Mouse (Mus musculus) thymus, adult 2 months (tissue): Measurements from ENCODE around the gene Stard8. TPM values are rescaled to one million over a fixed set of nuclear protein-coding genes. Genes with fewer than 3 reads are reported as not detected.

Experiments used
- DNase-seq: peaks from one replicate; pipeline ENCODE4 v3.0.0; 2021
- H3K27ac ChIP-seq: fragments of 200-500 bp; 2 replicates; pipeline ENCODE4 v1.5.1; 2012; ENCODE audit warnings: low read length, control low read depth; ENCODE audit not compliant: control insufficient read depth, insufficient read depth
- H3K27me3 ChIP-seq: fragments of 200-500 bp; 2 replicates; pipeline ENCODE4 v1.6.1; 2012; ENCODE audit warnings: mild to moderate bottlenecking, low read length, moderate library complexity, mixed read lengths; ENCODE audit not compliant: control insufficient read depth, insufficient read depth
- H3K36me3 ChIP-seq: fragments of 200-500 bp; 2 replicates; pipeline ENCODE4 v1.6.1; 2012; ENCODE audit warnings: mild to moderate bottlenecking, low read length, moderate library complexity; ENCODE audit not compliant: control insufficient read depth, insufficient read depth
- H3K4me1 ChIP-seq: fragments of 200-500 bp; replicated peaks from 2 replicates; pipeline ENCODE4 v1.6.1; 2012; ENCODE audit warnings: low read length; ENCODE audit not compliant: control insufficient read depth, insufficient read depth
- H3K4me3 ChIP-seq: fragments of 200-500 bp; 2 replicates; pipeline ENCODE4 v1.5.1; 2012; ENCODE audit warnings: mild to moderate bottlenecking, low read length, control low read depth, moderate library complexity; ENCODE audit not compliant: control insufficient read depth, insufficient read depth
- CTCF ChIP-seq: fragments of 200-500 bp; IDR thresholded peaks from 2 replicates; pipeline ENCODE4 v1.5.1; 2012; ENCODE audit warnings: mild to moderate bottlenecking, control low read depth, low read length, moderate library complexity, borderline replicate concordance; ENCODE audit not compliant: control insufficient read depth, poor library complexity, insufficient read depth; ENCODE audit errors: extremely low read depth
- POLR2A ChIP-seq: fragments of 200-500 bp; IDR thresholded peaks from 2 replicates; pipeline ENCODE4 v1.6.1; 2012; ENCODE audit warnings: mild to moderate bottlenecking, low read length, control low read depth, moderate library complexity; ENCODE audit not compliant: control insufficient read depth, poor library complexity, insufficient read depth; ENCODE audit errors: extremely low read depth
- WGBS: fragments of 180-500 bp; shearing (Covaris S2); methylation state at CpG from one replicate; pipeline ENCODE4 v1.1.7; 2018; 5-methylcytosine and 5-hydroxymethylcytosine counted together
- polyA plus RNA-seq: library from polyadenylated mRNA; depleted of rRNA; stranded (reverse); fragments of >200 nt; gene quantifications from 2 replicates; pipeline ENCODE4 v1.2.3, GENCODE M21; 2012

The Stard8 gene
- polyA plus RNA-seq, 1 experiment, result 10.1 TPM

DNA sequence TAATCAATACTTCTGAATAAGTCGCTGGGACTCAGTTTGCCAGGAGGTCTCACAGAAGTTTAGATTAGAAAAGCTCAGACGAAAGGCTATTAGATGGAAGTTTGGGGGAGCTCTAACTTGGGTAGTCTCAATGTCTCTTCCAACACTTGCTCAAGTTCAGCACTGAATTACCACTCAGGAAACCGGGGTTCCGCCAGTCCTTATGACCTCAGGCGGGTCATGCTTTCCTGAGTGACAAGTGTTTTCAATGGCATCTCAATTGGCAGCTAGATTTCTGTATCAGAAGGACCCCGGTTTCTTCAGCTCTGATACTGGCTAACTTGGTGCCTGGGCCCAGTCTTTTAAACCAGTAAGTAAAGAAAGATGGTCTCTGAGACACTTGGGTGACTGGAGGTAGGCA is 40.2 kb downstream of the Stard8 start:
- no peak for TF ChIP-seq CTCF
- TF ChIP-seq POLR2A, result no peak
- DNase-seq, result no peak
- Histone ChIP-seq H3K27ac (no peak overlapping the region), H3K4me3 (no peak overlapping the region; the same call in 1 of the 2 replicates), H3K27me3 (no peaks in the 10 kb centered on the region), H3K4me1 (peaks cover 3% of the 10 kb centered on the region), H3K36me3 (no peaks in the 10 kb centered on the region)
- 13% methylated on average over 6 of the region's 6 CpGs for WGBS

DNA sequence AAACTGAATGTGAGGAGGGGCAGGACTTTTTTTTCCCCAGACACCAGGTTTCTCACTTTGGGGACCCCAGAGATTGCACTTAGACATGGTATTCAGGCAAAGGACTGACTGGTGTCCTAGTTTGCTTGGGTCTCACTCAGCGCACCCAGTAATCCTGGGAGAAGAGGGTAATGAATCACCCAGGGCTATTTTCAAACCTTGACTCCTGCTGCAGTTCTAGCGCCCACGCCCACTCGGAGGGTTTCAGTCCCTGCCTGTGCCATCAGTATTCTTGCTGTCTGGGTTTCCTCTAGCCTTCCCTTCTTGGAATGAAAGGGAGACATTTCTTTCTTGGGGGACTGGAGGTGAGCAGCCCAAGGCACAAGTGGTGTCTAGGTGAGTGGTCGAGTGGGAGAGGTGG is 40.7 kb downstream of the Stard8 start:
- H3K36me3 ChIP-seq, result no peaks in the 10 kb centered on the region
- no peak overlapping the region for H3K27ac ChIP-seq
- peaks cover 3% of the 10 kb centered on the region for H3K4me1 ChIP-seq
- TF ChIP-seq CTCF (no peak), POLR2A (no peak)
- 95% methylated on average over 5 of the region's 5 CpGs for WGBS
- no peak overlapping the region for H3K4me3 ChIP-seq
- no peak for DNase-seq
- no peaks in the 10 kb centered on the region for H3K27me3 ChIP-seq

DNA sequence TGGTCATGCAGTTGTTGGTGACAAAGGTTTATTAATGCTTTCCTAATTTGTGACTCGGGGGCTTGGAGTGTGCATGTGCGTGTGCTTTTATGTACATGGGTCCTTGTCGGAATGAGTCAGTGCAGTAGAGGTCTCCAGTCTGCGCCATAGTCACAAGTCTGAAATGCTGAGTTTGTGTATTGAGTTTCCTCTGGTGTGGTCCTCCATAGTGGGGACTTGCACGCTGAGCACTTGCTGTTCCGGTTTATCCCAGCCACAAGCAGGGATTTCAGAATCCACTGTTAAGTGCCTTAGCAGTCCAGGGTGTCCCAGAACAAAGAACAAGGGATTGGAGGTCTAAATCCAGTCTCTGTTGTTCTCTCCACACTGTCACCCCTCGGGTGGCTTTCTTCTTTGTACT is 42.3 kb downstream of the Stard8 start:
- DNase-seq, result no peak
- no peak overlapping the region for H3K4me3 ChIP-seq
- peaks cover 3% of the 10 kb centered on the region for H3K4me1 ChIP-seq
- TF ChIP-seq POLR2A (no peak), CTCF (no peak)
- H3K36me3 ChIP-seq, result no peaks in the 10 kb centered on the region
- H3K27ac ChIP-seq, result no peak overlapping the region
- no peaks in the 10 kb centered on the region for H3K27me3 ChIP-seq
- 89% methylated on average over 7 of the region's 7 CpGs for WGBS

DNA sequence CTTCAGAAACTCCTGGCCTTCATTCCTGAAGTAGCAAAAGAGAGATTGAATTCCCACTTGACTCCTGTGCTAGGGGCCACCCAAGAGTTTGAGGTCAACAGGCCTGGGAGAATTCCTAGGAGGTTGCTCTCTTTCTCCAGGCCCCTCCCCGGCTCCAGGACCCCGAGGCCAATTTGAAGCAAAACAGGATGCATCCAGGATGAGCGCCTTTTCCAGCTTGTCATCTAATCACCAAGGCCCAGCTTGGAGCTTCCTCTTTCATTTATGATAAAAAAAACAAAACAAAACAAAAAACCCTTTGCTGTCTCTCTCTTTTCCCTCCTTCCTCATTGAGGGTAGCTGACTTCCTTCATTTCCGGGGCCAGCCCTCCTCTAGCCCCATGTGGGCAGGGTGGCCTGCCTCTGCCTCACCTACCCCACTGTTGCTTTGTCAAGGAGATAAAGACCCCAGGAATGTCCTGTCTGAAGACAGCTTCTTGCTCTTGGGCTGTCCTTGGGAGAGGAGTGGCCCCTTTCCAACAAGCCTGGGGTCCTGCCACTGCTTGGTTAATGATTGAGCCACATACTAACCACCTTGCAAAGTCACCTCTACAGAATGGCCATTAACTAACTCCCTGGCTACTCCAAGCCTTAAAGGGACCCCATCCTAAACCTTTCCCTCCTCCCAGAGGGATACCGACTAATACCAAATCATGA is 43.5 kb downstream of the Stard8 start:
- TF ChIP-seq POLR2A (no peak), CTCF (no peak)
- Histone ChIP-seq H3K4me3 (no peak overlapping the region), H3K4me1 (peaks cover 3% of the 10 kb centered on the region), H3K27me3 (no peaks in the 10 kb centered on the region), H3K36me3 (no peaks in the 10 kb centered on the region), H3K27ac (no peak overlapping the region)
- WGBS, result 19% methylated on average over 5 of the region's 5 CpGs
- no peak for DNase-seq

DNA sequence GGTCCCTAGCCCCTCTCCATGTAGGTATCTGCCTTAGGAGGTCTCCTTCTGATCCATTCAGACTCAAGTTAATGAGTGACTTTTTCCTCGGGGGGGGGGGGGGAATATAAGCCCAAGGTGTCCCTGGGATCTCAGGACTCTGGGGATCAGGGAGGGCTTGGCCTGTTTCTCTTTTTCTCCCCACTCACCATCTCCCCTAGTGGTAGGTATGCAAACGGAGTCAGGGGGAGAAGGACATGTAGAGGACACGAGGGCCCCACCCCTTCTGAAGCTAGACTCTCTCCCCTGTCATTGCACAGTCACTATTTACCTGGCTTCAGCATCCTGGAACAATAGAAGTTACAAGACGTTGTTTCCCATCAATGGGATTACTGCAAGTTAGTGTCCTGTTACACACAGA is 45.1 kb downstream of the Stard8 start:
- no peak overlapping the region for H3K4me3 ChIP-seq
- H3K27me3 ChIP-seq, result no peaks in the 10 kb centered on the region
- no peaks in the 10 kb centered on the region; the same call in 1 of the 2 replicates for H3K4me1 ChIP-seq
- H3K27ac ChIP-seq, result no peak overlapping the region
- DNase-seq, result no peak
- TF ChIP-seq POLR2A, result no peak
- 70% methylated on average over 4 of the region's 4 CpGs for WGBS
- H3K36me3 ChIP-seq, result no peaks in the 10 kb centered on the region

DNA sequence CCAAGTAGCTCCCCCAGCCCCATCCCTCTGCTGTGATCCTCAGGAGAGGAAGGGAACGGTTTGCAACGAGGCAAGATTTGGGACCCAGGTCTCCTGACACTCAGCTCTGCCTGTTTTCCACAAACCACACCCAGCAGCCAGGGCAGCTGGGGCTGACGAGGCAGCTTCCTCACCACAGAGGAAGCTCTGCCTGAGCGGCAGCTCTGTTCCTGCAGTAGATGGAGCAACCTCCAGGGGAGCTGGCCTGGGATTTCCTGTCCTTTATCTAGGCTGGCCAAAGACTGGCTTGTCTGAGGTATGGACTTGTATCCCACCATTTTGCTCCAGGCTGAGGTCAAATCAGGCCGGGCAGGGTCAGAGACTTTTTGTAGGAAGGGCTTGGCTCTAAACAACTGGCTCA is 46.2 kb downstream of the Stard8 start:
- TF ChIP-seq POLR2A, result no peak
- no peak for TF ChIP-seq CTCF
- 12% methylated on average over 5 of the region's 5 CpGs for WGBS
- Histone ChIP-seq H3K4me1 (no peaks in the 10 kb centered on the region; the same call in 1 of the 2 replicates), H3K27me3 (no peaks in the 10 kb centered on the region), H3K36me3 (no peaks in the 10 kb centered on the region), H3K27ac (no peak overlapping the region), H3K4me3 (no peak overlapping the region)
- peak; percentile 1 for DNase-seq
